Mouse (Mus musculus) embryonic facial prominence, embryonic 15.5 days (tissue): ENCODE measurements around the gene Pitpnm3. TPM values are rescaled to one million over a fixed set of nuclear protein-coding genes. Genes with fewer than 3 reads are reported as not detected.

Source experiments
- ATAC-seq: fragments of 200-750 bp; cut with Nextera tagmentation; 2 replicates; pipeline ENCODE4 v1.8.0; 2017; ENCODE audit warnings: low read depth, moderate TSS enrichment; ENCODE audit not compliant: insufficient number of reproducible peaks, low FRiP score, low TSS enrichment
- H3K27ac ChIP-seq: fragments of 300-500 bp; sonication (generic); replicated peaks from 2 replicates; pipeline ENCODE4 v1.5.1; 2015; ENCODE audit warnings: mild to moderate bottlenecking, inconsistent platforms
- H3K27me3 ChIP-seq: fragments of 300-500 bp; sonication (generic); 2 replicates; pipeline ENCODE4 v1.6.1; 2015; ENCODE audit warnings: inconsistent platforms
- H3K36me3 ChIP-seq: fragments of 300-500 bp; sonication (generic); 2 replicates; pipeline ENCODE4 v1.6.1; 2015; ENCODE audit warnings: mild to moderate bottlenecking, inconsistent platforms
- H3K4me1 ChIP-seq: fragments of 300-500 bp; sonication (generic); 2 replicates; pipeline ENCODE4 v1.6.1; 2015; ENCODE audit warnings: inconsistent platforms
- H3K4me2 ChIP-seq: fragments of 300-500 bp; sonication (generic); replicated peaks from 2 replicates; pipeline ENCODE4 v1.6.1; 2015; ENCODE audit warnings: mild to moderate bottlenecking, inconsistent platforms
- H3K4me3 ChIP-seq: fragments of 300-500 bp; sonication (generic); replicated peaks from 2 replicates; pipeline ENCODE4 v1.5.1; 2015; ENCODE audit warnings: mild to moderate bottlenecking, inconsistent platforms
- H3K9ac ChIP-seq: fragments of 300-500 bp; sonication (generic); 2 replicates; pipeline ENCODE4 v1.6.1; 2015; ENCODE audit warnings: inconsistent platforms
- H3K9me3 ChIP-seq: fragments of 300-500 bp; sonication (generic); replicated peaks from 2 replicates; pipeline ENCODE4 v1.6.1; 2016; ENCODE audit warnings: inconsistent platforms
- WGBS: fragments of 180-500 bp; shearing (Covaris S2); methylation state at CpG from one replicate; pipeline ENCODE4 v1.1.7; 2015; 5-methylcytosine and 5-hydroxymethylcytosine counted together
- polyA plus RNA-seq: library from polyadenylated mRNA; unstranded; fragments of >200 nt; fragmentation: Nextera tagmentation; extraction: Ambion mirVana; gene quantifications from 2 replicates; pipeline ENCODE4 v1.2.1, GENCODE M21; 2015

Gene Pitpnm3
- polyA plus RNA-seq, 1 experiment from 2014 or later: 2.0 TPM

- Histone ChIP-seq H3K27me3 (no peaks in the 10 kb centered on the region), H3K27ac (peak overlapping the region; percentile 83), H3K4me2 (no peak overlapping the region), H3K36me3 (peaks cover 36% of the 10 kb centered on the region), H3K9me3 (no peaks in the 10 kb centered on the region), H3K4me3 (no peak overlapping the region), H3K9ac (no peak overlapping the region), H3K4me1 (peaks cover 24% of the 10 kb centered on the region)
- WGBS: 51% methylated on average over 4 of the region's 4 CpGs
- ATAC-seq: peak; percentile 49; the same call in 1 of the 2 replicates
Observed at GRCm38 (mm10) chr11:72155981-72156428, 20.4 kb upstream of the Pitpnm3 start.

GRCm38 (mm10) chr11:72155186-72155980 is 19.8 kb upstream of the Pitpnm3 start:
- WGBS: 60% methylated on average over 11 of the region's 11 CpGs
- Histone ChIP-seq H3K4me1 (peaks cover 26% of the 10 kb centered on the region), H3K9me3 (no peaks in the 10 kb centered on the region), H3K27me3 (no peaks in the 10 kb centered on the region), H3K4me3 (no peak overlapping the region), H3K4me2 (no peak overlapping the region), H3K27ac (peak overlapping the region; percentile 83), H3K9ac (no peak overlapping the region), H3K36me3 (peaks cover 36% of the 10 kb centered on the region)
- ATAC-seq: no peak

GRCm38 (mm10) chr11:72153122-72153862 is 17.7 kb upstream of the Pitpnm3 start:
- no peaks in the 10 kb centered on the region for H3K9me3 ChIP-seq
- H3K9ac ChIP-seq: no peak overlapping the region
- H3K36me3 ChIP-seq: peaks cover 22% of the 10 kb centered on the region
- peaks cover 34% of the 10 kb centered on the region for H3K4me1 ChIP-seq
- H3K27ac ChIP-seq: no peak overlapping the region
- no peak overlapping the region for H3K4me3 ChIP-seq
- H3K27me3 ChIP-seq: no peaks in the 10 kb centered on the region
- 83% methylated on average over 12 of the region's 12 CpGs for WGBS
- H3K4me2 ChIP-seq: no peak overlapping the region
- ATAC-seq: no peak

- Histone ChIP-seq H3K27ac (no peak overlapping the region), H3K4me3 (no peak overlapping the region), H3K9ac (no peak overlapping the region), H3K9me3 (no peaks in the 10 kb centered on the region), H3K27me3 (no peaks in the 10 kb centered on the region), H3K4me1 (peaks cover 49% of the 10 kb centered on the region), H3K4me2 (no peak overlapping the region), H3K36me3 (peaks cover 10% of the 10 kb centered on the region)
- no peak for ATAC-seq
- WGBS: 54% methylated on average over 2 of the region's 2 CpGs
Observed at GRCm38 (mm10) chr11:72151120-72151519, 15.5 kb upstream of the Pitpnm3 start.

GRCm38 (mm10) chr11:72147910-72148309 is 12.3 kb upstream of the Pitpnm3 start:
- Histone ChIP-seq H3K4me3 (no peak overlapping the region), H3K27me3 (no peaks in the 10 kb centered on the region), H3K27ac (no peak overlapping the region), H3K4me1 (peaks cover 61% of the 10 kb centered on the region), H3K9ac (no peak overlapping the region), H3K4me2 (no peak overlapping the region), H3K36me3 (no peaks in the 10 kb centered on the region), H3K9me3 (no peaks in the 10 kb centered on the region)
- no peak for ATAC-seq
- WGBS: 38% methylated on average over 3 of the region's 3 CpGs

- no peak overlapping the region for H3K27ac ChIP-seq
- H3K4me3 ChIP-seq: no peak overlapping the region
- H3K4me2 ChIP-seq: no peak overlapping the region
- no peaks in the 10 kb centered on the region for H3K36me3 ChIP-seq
- ATAC-seq: no peak
- 47% methylated on average over 1 of the region's 1 CpGs for WGBS
- H3K9ac ChIP-seq: no peak overlapping the region
- no peaks in the 10 kb centered on the region for H3K9me3 ChIP-seq
- H3K27me3 ChIP-seq: no peaks in the 10 kb centered on the region
- H3K4me1 ChIP-seq: peaks cover 57% of the 10 kb centered on the region
Observed at GRCm38 (mm10) chr11:72145877-72146248, 10.3 kb upstream of the Pitpnm3 start.

GRCm38 (mm10) chr11:72145182-72145876 is 9.8 kb upstream of the Pitpnm3 start:
- Histone ChIP-seq H3K4me1 (peaks cover 55% of the 10 kb centered on the region), H3K36me3 (no peaks in the 10 kb centered on the region), H3K27ac (no peak overlapping the region), H3K9ac (no peak overlapping the region), H3K4me3 (no peak overlapping the region), H3K4me2 (no peak overlapping the region), H3K9me3 (no peaks in the 10 kb centered on the region), H3K27me3 (no peaks in the 10 kb centered on the region)
- WGBS: 25% methylated on average over 2 of the region's 2 CpGs
- no peak for ATAC-seq

GRCm38 (mm10) chr11:72142889-72143288 is 7.3 kb upstream of the Pitpnm3 start:
- Histone ChIP-seq H3K4me1 (peaks cover 44% of the 10 kb centered on the region), H3K9me3 (no peaks in the 10 kb centered on the region), H3K27ac (peak overlapping the region; percentile 56), H3K27me3 (0 out of 2 replicates have a peak, but pooled peaks cover 6% of the 10 kb centered on the region), H3K4me2 (0 out of 2 replicates have a peak overlapping the region, but pooled peaks have one; percentile 2), H3K36me3 (no peaks in the 10 kb centered on the region), H3K9ac (no peak overlapping the region), H3K4me3 (no peak overlapping the region)
- 43% methylated on average over 10 of the region's 10 CpGs for WGBS
- peak; percentile 80 for ATAC-seq

- H3K4me2 ChIP-seq: no peak overlapping the region
- no peak overlapping the region for H3K9ac ChIP-seq
- no peak for ATAC-seq
- no peaks in the 10 kb centered on the region for H3K36me3 ChIP-seq
- no peak overlapping the region for H3K27ac ChIP-seq
- no peak overlapping the region for H3K4me3 ChIP-seq
- no peaks in the 10 kb centered on the region for H3K9me3 ChIP-seq
- H3K27me3 ChIP-seq: peaks cover 26% of the 10 kb centered on the region
- peaks cover 32% of the 10 kb centered on the region for H3K4me1 ChIP-seq
- 65% methylated on average over 6 of the region's 6 CpGs for WGBS
Observed at GRCm38 (mm10) chr11:72140198-72140597, 4.6 kb upstream of the Pitpnm3 start.

- Histone ChIP-seq H3K27me3 (peaks cover 38% of the 10 kb centered on the region), H3K4me2 (peak overlapping the region; percentile 97), H3K4me1 (peaks cover 43% of the 10 kb centered on the region), H3K4me3 (peak overlapping the region; percentile 61), H3K9me3 (no peaks in the 10 kb centered on the region), H3K9ac (no peak overlapping the region), H3K27ac (no peak overlapping the region), H3K36me3 (no peaks in the 10 kb centered on the region)
- 36% methylated on average over 11 of the region's 11 CpGs for WGBS
- no peak for ATAC-seq
Observed at GRCm38 (mm10) chr11:72136231-72136982, 829 bp upstream of the Pitpnm3 start.
